Comparison of ENCODE assay signal across 16 mouse cellular contexts in genomic region chr10:124563626-124564025, GRCm38 (mm10).
"Had no signal": no experiment of that assay in that cellular context is flagged by ENCODE, and none has a peak within 500 bp of the region (broad histone marks: within the 10 kb centered on the region; RNA-seq: fewer than 3 reads in every experiment).

No protein-coding gene starts in this region.

- H3K27ac ChIP-seq: neural tube, embryonic 13.5 days; neural tube, embryonic 15.5 days; stomach, embryonic 15.5 days; stomach, postnatal 0 days had no signal

- H3K4me3 ChIP-seq: neural tube, embryonic 13.5 days; neural tube, embryonic 15.5 days; stomach, embryonic 15.5 days had no signal

- H3K36me3 ChIP-seq: neural tube, embryonic 13.5 days; neural tube, embryonic 15.5 days; stomach, embryonic 15.5 days had no signal

- H3K4me2 ChIP-seq: neural tube, embryonic 13.5 days; neural tube, embryonic 15.5 days; stomach, embryonic 15.5 days had no signal

- H3K9me3 ChIP-seq: neural tube, embryonic 13.5 days; neural tube, embryonic 15.5 days; stomach, embryonic 15.5 days had no signal

- H3K27me3 ChIP-seq: neural tube, embryonic 13.5 days; neural tube, embryonic 15.5 days; stomach, embryonic 15.5 days had no signal

- H3K4me1 ChIP-seq: neural tube, embryonic 13.5 days; neural tube, embryonic 15.5 days; stomach, embryonic 15.5 days had no signal

- H3K9ac ChIP-seq: neural tube, embryonic 13.5 days; neural tube, embryonic 15.5 days; stomach, embryonic 15.5 days had no signal

- DNase-seq: retina, postnatal 1 day; right cerebral cortex, adult 18-20 months; right cerebral cortex, postnatal 14 days; right cerebral cortex, postnatal 25 days; right cerebral cortex, postnatal 4 days; spleen, adult 18-20 months; thymus, adult 18-20 months; thymus, adult 2 months; thymus, postnatal 14 days; thymus, postnatal 25 days; thymus, postnatal 36 days; thymus, postnatal 4 days had no signal
